Mouse (Mus musculus): Measurements from ENCODE around the gene Ptprd. TPM values are rescaled to one million over a fixed set of nuclear protein-coding genes. Genes with fewer than 3 reads are reported as not detected.

The Ptprd gene
- polyA plus RNA-seq, 1 experiment from 2014 or later: 18.6 TPM

GRCm38 (mm10) chr4:76014151-76014840 is 2197.5 kb downstream of the Ptprd start:
- no peak overlapping the region for H3K4me3 ChIP-seq (ENCODE audit: low read depth, low read length)
- H3K36me3 ChIP-seq (ENCODE audit: control insufficient read depth, insufficient read depth, low read length): no peaks in the 10 kb centered on the region
- 54% methylated on average over 3 of the region's 3 CpGs for WGBS
- ATAC-seq (ENCODE audit: low FRiP score): peak; percentile 45; the same call in 1 of the 2 replicates
- no peak overlapping the region for H3K9ac ChIP-seq (ENCODE audit: low read length)
- peaks cover 7% of the 10 kb centered on the region; the same call in 1 of the 2 replicates for H3K4me1 ChIP-seq (ENCODE audit: control insufficient read depth, insufficient read depth, low read length)
- no peak overlapping the region for H3K27ac ChIP-seq (ENCODE audit: low read depth, low read length)
- no peak for DNase-seq (ENCODE audit: low spot score, missing footprints)
- H3K9me3 ChIP-seq (ENCODE audit: control insufficient read depth, low read length): no peaks in the 10 kb centered on the region
- H3K27me3 ChIP-seq (ENCODE audit: control insufficient read depth, insufficient read depth, low read length): no peaks in the 10 kb centered on the region
- H3K4me2 ChIP-seq: no peak overlapping the region

- Histone ChIP-seq H3K4me1 (ENCODE audit: control insufficient read depth, insufficient read depth, low read length) (peaks cover 7% of the 10 kb centered on the region; the same call in 1 of the 2 replicates), H3K4me2 (no peak overlapping the region), H3K9ac (ENCODE audit: low read length) (no peak overlapping the region), H3K27ac (ENCODE audit: low read depth, low read length) (no peak overlapping the region), H3K27me3 (ENCODE audit: control insufficient read depth, insufficient read depth, low read length) (no peaks in the 10 kb centered on the region), H3K36me3 (ENCODE audit: control insufficient read depth, insufficient read depth, low read length) (no peaks in the 10 kb centered on the region), H3K9me3 (ENCODE audit: control insufficient read depth, low read length) (no peaks in the 10 kb centered on the region), H3K4me3 (ENCODE audit: low read depth, low read length) (no peak overlapping the region)
- DNase-seq (ENCODE audit: low spot score, missing footprints): no peak
- ATAC-seq (ENCODE audit: low FRiP score): no peak
- WGBS: 89% methylated on average over 4 of the region's 4 CpGs
Observed at GRCm38 (mm10) chr4:76008580-76008979, 2203.2 kb downstream of the Ptprd start.

GRCm38 (mm10) chr4:76007219-76007618 is 2204.5 kb downstream of the Ptprd start:
- 93% methylated on average over 3 of the region's 3 CpGs for WGBS
- no peak overlapping the region for H3K4me2 ChIP-seq

GRCm38 (mm10) chr4:76006717-76007116 is 2205.0 kb downstream of the Ptprd start:
- 0 out of 2 replicates have a peak, but pooled peaks have one; percentile 16 for ATAC-seq (ENCODE audit: low FRiP score)
- H3K27ac ChIP-seq (ENCODE audit: low read depth, low read length): no peak overlapping the region
- DNase-seq (ENCODE audit: low spot score, missing footprints): no peak

More at GRCm38 (mm10) chr4:76007219-76007618, 2204.5 kb downstream of the Ptprd start:
- Histone ChIP-seq H3K27ac (ENCODE audit: low read depth, low read length) (no peak overlapping the region), H3K4me3 (ENCODE audit: low read depth, low read length) (no peak overlapping the region), H3K9me3 (ENCODE audit: control insufficient read depth, low read length) (no peaks in the 10 kb centered on the region), H3K9ac (ENCODE audit: low read length) (no peak overlapping the region), H3K36me3 (ENCODE audit: control insufficient read depth, insufficient read depth, low read length) (no peaks in the 10 kb centered on the region), H3K4me1 (ENCODE audit: control insufficient read depth, insufficient read depth, low read length) (peaks cover 7% of the 10 kb centered on the region; the same call in 1 of the 2 replicates), H3K27me3 (ENCODE audit: control insufficient read depth, insufficient read depth, low read length) (no peaks in the 10 kb centered on the region)
- DNase-seq (ENCODE audit: low spot score, missing footprints): no peak
- no peak for ATAC-seq (ENCODE audit: low FRiP score)

GRCm38 (mm10) chr4:76004161-76004560 is 2207.6 kb downstream of the Ptprd start:
- Histone ChIP-seq H3K27me3 (ENCODE audit: control insufficient read depth, insufficient read depth, low read length) (no peaks in the 10 kb centered on the region), H3K4me2 (no peak overlapping the region), H3K9ac (ENCODE audit: low read length) (no peak overlapping the region), H3K27ac (ENCODE audit: low read depth, low read length) (no peak overlapping the region), H3K36me3 (ENCODE audit: control insufficient read depth, insufficient read depth, low read length) (no peaks in the 10 kb centered on the region), H3K4me3 (ENCODE audit: low read depth, low read length) (no peak overlapping the region), H3K9me3 (ENCODE audit: control insufficient read depth, low read length) (no peaks in the 10 kb centered on the region), H3K4me1 (ENCODE audit: control insufficient read depth, insufficient read depth, low read length) (no peaks in the 10 kb centered on the region)
- WGBS: 80% methylated on average over 2 of the region's 2 CpGs
- DNase-seq (ENCODE audit: low spot score, missing footprints) (no peak), ATAC-seq (ENCODE audit: low FRiP score) (no peak)

More at GRCm38 (mm10) chr4:76006717-76007116, 2205.0 kb downstream of the Ptprd start:
- 43% methylated on average over 3 of the region's 3 CpGs for WGBS
- H3K4me2 ChIP-seq: no peak overlapping the region
- H3K4me1 ChIP-seq (ENCODE audit: control insufficient read depth, insufficient read depth, low read length): peaks cover 4% of the 10 kb centered on the region; the same call in 1 of the 2 replicates
- no peak overlapping the region for H3K9ac ChIP-seq (ENCODE audit: low read length)
- H3K27me3 ChIP-seq (ENCODE audit: control insufficient read depth, insufficient read depth, low read length): no peaks in the 10 kb centered on the region
- H3K36me3 ChIP-seq (ENCODE audit: control insufficient read depth, insufficient read depth, low read length): no peaks in the 10 kb centered on the region
- no peak overlapping the region for H3K4me3 ChIP-seq (ENCODE audit: low read depth, low read length)
- no peaks in the 10 kb centered on the region for H3K9me3 ChIP-seq (ENCODE audit: control insufficient read depth, low read length)

GRCm38 (mm10) chr4:76000258-76000657 is 2211.5 kb downstream of the Ptprd start:
- no peaks in the 10 kb centered on the region for H3K27me3 ChIP-seq (ENCODE audit: control insufficient read depth, insufficient read depth, low read length)
- H3K4me1 ChIP-seq (ENCODE audit: control insufficient read depth, insufficient read depth, low read length): no peaks in the 10 kb centered on the region
- no peaks in the 10 kb centered on the region for H3K9me3 ChIP-seq (ENCODE audit: control insufficient read depth, low read length)
- no peak for ATAC-seq (ENCODE audit: low FRiP score)
- 83% methylated on average over 2 of the region's 2 CpGs for WGBS
- no peak for DNase-seq (ENCODE audit: low spot score, missing footprints)
- no peaks in the 10 kb centered on the region for H3K36me3 ChIP-seq (ENCODE audit: control insufficient read depth, insufficient read depth, low read length)
- no peak overlapping the region for H3K27ac ChIP-seq (ENCODE audit: low read depth, low read length)
- no peak overlapping the region for H3K9ac ChIP-seq (ENCODE audit: low read length)
- H3K4me3 ChIP-seq (ENCODE audit: low read depth, low read length): no peak overlapping the region
- no peak overlapping the region for H3K4me2 ChIP-seq

- Histone ChIP-seq H3K9ac (ENCODE audit: low read length) (no peak overlapping the region), H3K27me3 (ENCODE audit: control insufficient read depth, insufficient read depth, low read length) (no peaks in the 10 kb centered on the region), H3K4me3 (ENCODE audit: low read depth, low read length) (no peak overlapping the region), H3K4me2 (no peak overlapping the region), H3K27ac (ENCODE audit: low read depth, low read length) (no peak overlapping the region), H3K9me3 (ENCODE audit: control insufficient read depth, low read length) (no peaks in the 10 kb centered on the region), H3K4me1 (ENCODE audit: control insufficient read depth, insufficient read depth, low read length) (no peaks in the 10 kb centered on the region), H3K36me3 (ENCODE audit: control insufficient read depth, insufficient read depth, low read length) (no peaks in the 10 kb centered on the region)
- ATAC-seq (ENCODE audit: low FRiP score) (no peak), DNase-seq (ENCODE audit: low spot score, missing footprints) (peak; percentile 17)
- 81% methylated on average over 4 of the region's 4 CpGs for WGBS
Observed at GRCm38 (mm10) chr4:75995841-75996240, 2215.9 kb downstream of the Ptprd start.

- no peak overlapping the region for H3K27ac ChIP-seq (ENCODE audit: low read depth, low read length)
- ATAC-seq (ENCODE audit: low FRiP score) (no peak), DNase-seq (ENCODE audit: low spot score, missing footprints) (peak; percentile 81)
- H3K4me1 ChIP-seq (ENCODE audit: control insufficient read depth, insufficient read depth, low read length): no peaks in the 10 kb centered on the region
- no peaks in the 10 kb centered on the region for H3K9me3 ChIP-seq (ENCODE audit: control insufficient read depth, low read length)
- H3K36me3 ChIP-seq (ENCODE audit: control insufficient read depth, insufficient read depth, low read length): no peaks in the 10 kb centered on the region
- H3K4me2 ChIP-seq: no peak overlapping the region
- H3K4me3 ChIP-seq (ENCODE audit: low read depth, low read length): no peak overlapping the region
- H3K27me3 ChIP-seq (ENCODE audit: control insufficient read depth, insufficient read depth, low read length): no peaks in the 10 kb centered on the region
- 72% methylated on average over 4 of the region's 4 CpGs for WGBS
- H3K9ac ChIP-seq (ENCODE audit: low read length): no peak overlapping the region
Observed at GRCm38 (mm10) chr4:75994576-75994975, 2217.2 kb downstream of the Ptprd start.

- H3K9ac ChIP-seq (ENCODE audit: low read length): no peak overlapping the region
- DNase-seq (ENCODE audit: low spot score, missing footprints): no peak
- H3K27me3 ChIP-seq (ENCODE audit: control insufficient read depth, insufficient read depth, low read length): no peaks in the 10 kb centered on the region
- H3K4me2 ChIP-seq: no peak overlapping the region
- H3K4me3 ChIP-seq (ENCODE audit: low read depth, low read length): no peak overlapping the region
- WGBS: 89% methylated on average over 7 of the region's 7 CpGs
- no peaks in the 10 kb centered on the region for H3K36me3 ChIP-seq (ENCODE audit: control insufficient read depth, insufficient read depth, low read length)
- H3K27ac ChIP-seq (ENCODE audit: low read depth, low read length): no peak overlapping the region
- H3K4me1 ChIP-seq (ENCODE audit: control insufficient read depth, insufficient read depth, low read length): no peaks in the 10 kb centered on the region
- ATAC-seq (ENCODE audit: low FRiP score): no peak
- no peaks in the 10 kb centered on the region for H3K9me3 ChIP-seq (ENCODE audit: control insufficient read depth, low read length)
Observed at GRCm38 (mm10) chr4:75993092-75993491, 2218.7 kb downstream of the Ptprd start.

Measured in midbrain, embryonic 11.5 days (tissue).